Mouse (Mus musculus) midbrain, embryonic 16.5 days (tissue): Measurements from ENCODE around the gene Cyp2d40. TPM values are rescaled to one million over a fixed set of nuclear protein-coding genes. Genes with fewer than 3 reads are reported as not detected.
"Not testable (repeated sequence)": the region's sequence is repeated elsewhere in the genome, so short reads cannot be mapped to it uniquely, and the experiment has no call there.

ENCODE experiments used
- ATAC-seq: fragments of 200-750 bp; cut with Nextera tagmentation; 2 replicates; pipeline ENCODE4 v1.8.0; 2017; ENCODE audit warnings: moderate TSS enrichment
- H3K27ac ChIP-seq: fragments of 300-500 bp; sonication (generic); 2 replicates; pipeline ENCODE4 v1.5.1; 2014; ENCODE audit warnings: mild to moderate bottlenecking, low read length, mixed read lengths
- H3K27me3 ChIP-seq: fragments of 300-500 bp; sonication (generic); 2 replicates; pipeline ENCODE4 v1.6.1; 2014; ENCODE audit warnings: low read depth, low read length, mixed read lengths; ENCODE audit not compliant: control insufficient read depth, insufficient read depth
- H3K36me3 ChIP-seq: fragments of 300-500 bp; sonication (generic); 2 replicates; pipeline ENCODE4 v1.6.1; 2014; ENCODE audit warnings: mild to moderate bottlenecking, low read length, moderate library complexity, mixed read lengths; ENCODE audit not compliant: control insufficient read depth, insufficient read depth
- H3K4me1 ChIP-seq: fragments of 300-500 bp; sonication (generic); 2 replicates; pipeline ENCODE4 v1.6.1; 2014; ENCODE audit warnings: mild to moderate bottlenecking, low read length, mixed read lengths; ENCODE audit not compliant: control insufficient read depth, insufficient read depth
- H3K4me2 ChIP-seq: fragments of 300-500 bp; sonication (generic); 2 replicates; pipeline ENCODE4 v1.6.1; 2014; ENCODE audit warnings: mild to moderate bottlenecking, low read length, mixed read lengths
- H3K4me3 ChIP-seq: fragments of 300-500 bp; sonication (generic); 2 replicates; pipeline ENCODE4 v1.5.1; 2014; ENCODE audit warnings: low read depth, mild to moderate bottlenecking, low read length, moderate library complexity, mixed read lengths
- H3K9ac ChIP-seq: fragments of 300-500 bp; sonication (generic); 2 replicates; pipeline ENCODE4 v1.6.1; 2014; ENCODE audit warnings: low read depth, low read length, mixed read lengths
- H3K9me3 ChIP-seq: fragments of 300-500 bp; sonication (generic); replicated peaks from 2 replicates; pipeline ENCODE4 v1.6.1; 2014; ENCODE audit warnings: mild to moderate bottlenecking, low read length, mixed read lengths; ENCODE audit not compliant: control insufficient read depth, poor library complexity, severe bottlenecking
- WGBS: fragments of 180-500 bp; shearing (Covaris S2); extraction: QIAGEN DNeasy Blood & Tissue Kit; methylation state at CpG from one replicate; pipeline ENCODE4 v1.1.7; 2014; 5-methylcytosine and 5-hydroxymethylcytosine counted together
- polyA plus RNA-seq: library from polyadenylated mRNA; unstranded; fragments of >200 nt; fragmentation: Nextera tagmentation; extraction: Ambion mirVana; gene quantifications from 2 replicates; pipeline ENCODE4 v1.2.1, GENCODE M21; 2015

Cyp2d40 gene
- polyA plus RNA-seq, 1 experiment from 2014 or later, result not detected

GRCm38 (mm10) chr15:82793454-82793853 lies 29.5 kb upstream of the Cyp2d40 start:
- Histone ChIP-seq H3K9me3 (no peaks in the 10 kb centered on the region), H3K27me3 (no peaks in the 10 kb centered on the region), H3K27ac (no peak overlapping the region), H3K9ac (no peak overlapping the region), H3K4me3 (no peak overlapping the region), H3K4me2 (no peak overlapping the region), H3K4me1 (no peaks in the 10 kb centered on the region), H3K36me3 (no peaks in the 10 kb centered on the region)
- 86% methylated on average over 1 of the region's 1 CpGs for WGBS
- ATAC-seq, result no peak

GRCm38 (mm10) chr15:82792566-82792965 lies 28.6 kb upstream of the Cyp2d40 start:
- H3K4me2 ChIP-seq, result no peak overlapping the region
- WGBS, result 94% methylated on average over 11 of the region's 11 CpGs
- H3K4me1 ChIP-seq, result no peaks in the 10 kb centered on the region
- no peak for ATAC-seq
- no peaks in the 10 kb centered on the region for H3K9me3 ChIP-seq
- no peak overlapping the region for H3K4me3 ChIP-seq
- H3K36me3 ChIP-seq, result no peaks in the 10 kb centered on the region
- H3K27ac ChIP-seq, result no peak overlapping the region
- H3K9ac ChIP-seq, result no peak overlapping the region
- no peaks in the 10 kb centered on the region for H3K27me3 ChIP-seq

GRCm38 (mm10) chr15:82784581-82784980 lies 20.6 kb upstream of the Cyp2d40 start:
- 80% methylated on average over 1 of the region's 1 CpGs for WGBS

GRCm38 (mm10) chr15:82783800-82784199 lies 19.8 kb upstream of the Cyp2d40 start:
- no peak overlapping the region for H3K27ac ChIP-seq
- no peak overlapping the region for H3K9ac ChIP-seq
- H3K9me3 ChIP-seq, result no peaks in the 10 kb centered on the region
- no peak overlapping the region for H3K4me2 ChIP-seq
- no peaks in the 10 kb centered on the region for H3K36me3 ChIP-seq
- ATAC-seq, result no peak
- no peak overlapping the region for H3K4me3 ChIP-seq
- 96% methylated on average over 1 of the region's 1 CpGs for WGBS
- no peaks in the 10 kb centered on the region for H3K27me3 ChIP-seq
- no peaks in the 10 kb centered on the region for H3K4me1 ChIP-seq

More at GRCm38 (mm10) chr15:82784581-82784980, 20.6 kb upstream of the Cyp2d40 start:
- Histone ChIP-seq H3K4me3 (no peak overlapping the region), H3K9ac (no peak overlapping the region), H3K9me3 (no peaks in the 10 kb centered on the region), H3K4me2 (no peak overlapping the region), H3K27ac (no peak overlapping the region), H3K36me3 (no peaks in the 10 kb centered on the region), H3K27me3 (no peaks in the 10 kb centered on the region), H3K4me1 (no peaks in the 10 kb centered on the region)
- no peak for ATAC-seq

GRCm38 (mm10) chr15:82777856-82778255 lies 13.9 kb upstream of the Cyp2d40 start:
- WGBS, result 90% methylated on average over 5 of the region's 5 CpGs
- not testable (repeated sequence) for H3K27me3 ChIP-seq, H3K4me1 ChIP-seq, H3K27ac ChIP-seq, H3K36me3 ChIP-seq, H3K9me3 ChIP-seq, ATAC-seq, H3K9ac ChIP-seq, H3K4me2 ChIP-seq, H3K4me3 ChIP-seq

GRCm38 (mm10) chr15:82765943-82766342 lies 2.0 kb upstream of the Cyp2d40 start:
- 84% methylated on average over 2 of the region's 2 CpGs for WGBS
- H3K36me3 ChIP-seq, result no peaks in the 10 kb centered on the region
- no peaks in the 10 kb centered on the region for H3K4me1 ChIP-seq
- no peaks in the 10 kb centered on the region for H3K27me3 ChIP-seq
- H3K9ac ChIP-seq, result no peak overlapping the region
- no peak overlapping the region for H3K27ac ChIP-seq
- H3K4me3 ChIP-seq, result no peak overlapping the region
- no peak overlapping the region for H3K4me2 ChIP-seq
- no peaks in the 10 kb centered on the region for H3K9me3 ChIP-seq
- no peak for ATAC-seq

GRCm38 (mm10) chr15:82764881-82765280 lies 898 bp upstream of the Cyp2d40 start:
- Histone ChIP-seq H3K27me3 (no peaks in the 10 kb centered on the region), H3K4me2 (no peak overlapping the region), H3K9me3 (no peaks in the 10 kb centered on the region), H3K4me3 (no peak overlapping the region), H3K27ac (no peak overlapping the region), H3K9ac (no peak overlapping the region), H3K36me3 (no peaks in the 10 kb centered on the region), H3K4me1 (no peaks in the 10 kb centered on the region)
- WGBS, result 81% methylated on average over 6 of the region's 6 CpGs
- ATAC-seq, result no peak

- H3K36me3 ChIP-seq, result no peaks in the 10 kb centered on the region
- H3K9ac ChIP-seq, result no peak overlapping the region
- no peak overlapping the region for H3K4me2 ChIP-seq
- WGBS, result 45% methylated on average over 1 of the region's 1 CpGs
- H3K27me3 ChIP-seq, result no peaks in the 10 kb centered on the region
- no peak overlapping the region for H3K27ac ChIP-seq
- no peak overlapping the region for H3K4me3 ChIP-seq
- no peaks in the 10 kb centered on the region for H3K4me1 ChIP-seq
- ATAC-seq, result no peak
- H3K9me3 ChIP-seq, result 0 out of 2 replicates have a peak, but pooled peaks cover 4% of the 10 kb centered on the region
Measured at GRCm38 (mm10) chr15:82748141-82748540, 15.8 kb downstream of the Cyp2d40 start.

GRCm38 (mm10) chr15:82747516-82747915 lies 16.5 kb downstream of the Cyp2d40 start:
- WGBS, result 65% methylated on average over 1 of the region's 1 CpGs

More at GRCm38 (mm10) chr15:82747516-82747915, 16.5 kb downstream of the Cyp2d40 start:
- no peak overlapping the region for H3K9ac ChIP-seq
- no peak for ATAC-seq
- H3K27me3 ChIP-seq, result no peaks in the 10 kb centered on the region
- H3K4me1 ChIP-seq, result no peaks in the 10 kb centered on the region
- 0 out of 2 replicates have a peak, but pooled peaks cover 4% of the 10 kb centered on the region for H3K9me3 ChIP-seq
- H3K4me2 ChIP-seq, result no peak overlapping the region
- H3K27ac ChIP-seq, result no peak overlapping the region
- no peak overlapping the region for H3K4me3 ChIP-seq
- H3K36me3 ChIP-seq, result no peaks in the 10 kb centered on the region
